Mouse (Mus musculus) megakaryocyte, embryonic 14.5 days (primary cell): ENCODE results near the gene Qrsl1. TPM values are rescaled to one million over a fixed set of nuclear protein-coding genes. Genes with fewer than 3 reads are reported as not detected.

Experiments used
- H3K27me3 ChIP-seq: replicated peaks from 2 replicates; pipeline ENCODE3; 2012; ENCODE audit warnings: inconsistent platforms
- H3K36me3 ChIP-seq: replicated peaks from 2 replicates; pipeline ENCODE3; 2012; ENCODE audit warnings: low read length, inconsistent platforms, mixed read lengths
- H3K4me1 ChIP-seq: 2 replicates; pipeline ENCODE4 v1.6.1; 2012; ENCODE audit warnings: inconsistent platforms
- H3K4me3 ChIP-seq: replicated peaks from 2 replicates; pipeline ENCODE3; 2012; ENCODE audit warnings: moderate library complexity, mild to moderate bottlenecking, inconsistent platforms
- H3K9me3 ChIP-seq: 2 replicates; pipeline ENCODE4 v1.6.1; 2012; ENCODE audit warnings: inconsistent platforms
- FLI1 ChIP-seq: IDR thresholded peaks from 2 replicates; pipeline ENCODE4 v1.6.1; 2012; ENCODE audit warnings: low read length, inconsistent platforms, mixed read lengths
- GATA1 ChIP-seq: IDR thresholded peaks from 3 replicates; pipeline ENCODE4 v1.6.1; 2012; ENCODE audit warnings: mixed read lengths, low read length, inconsistent platforms, borderline replicate concordance
- polyA plus RNA-seq: library from polyadenylated mRNA; stranded (reverse); fragments of >175 nt; gene quantifications from 2 replicates; pipeline ENCODE4 v1.2.3, GENCODE M21; 2012; ENCODE audit warnings: low replicate concordance; ENCODE audit not compliant: insufficient read depth

Gene Qrsl1
- polyA plus RNA-seq, 1 experiment, result 1.9 TPM

DNA sequence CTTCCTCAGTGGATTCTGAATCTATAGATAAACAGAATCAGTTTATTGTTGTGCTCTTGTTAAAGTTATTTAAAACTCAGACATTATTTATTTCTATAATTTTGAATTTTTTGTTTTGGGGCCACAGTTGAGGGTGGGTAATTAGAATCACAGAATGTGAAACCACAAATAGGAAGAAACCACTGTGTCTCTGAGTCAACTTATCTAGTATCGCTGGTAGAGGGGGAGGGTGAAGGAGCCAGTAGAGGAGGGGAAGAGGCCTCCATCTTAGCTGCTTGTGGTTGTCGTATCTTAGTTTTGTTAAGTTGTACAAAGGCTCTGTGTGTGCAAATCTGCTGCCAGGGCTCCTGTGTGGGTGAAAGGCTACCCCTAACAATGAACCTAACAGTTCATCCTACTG is 15.2 kb upstream of the Qrsl1 start:
- Histone ChIP-seq H3K4me1 (peaks cover 36% of the 10 kb centered on the region), H3K9me3 (no peaks in the 10 kb centered on the region), H3K36me3 (peaks cover 65% of the 10 kb centered on the region), H3K27me3 (no peaks in the 10 kb centered on the region), H3K4me3 (no peak overlapping the region)
- TF ChIP-seq GATA1, result no peak

GRCm38 (mm10) chr10:43916181-43916580 is 14.6 kb upstream of the Qrsl1 start:
- Histone ChIP-seq H3K36me3 (peaks cover 66% of the 10 kb centered on the region), H3K4me1 (peaks cover 30% of the 10 kb centered on the region), H3K27me3 (no peaks in the 10 kb centered on the region), H3K9me3 (no peaks in the 10 kb centered on the region), H3K4me3 (no peak overlapping the region)
- TF ChIP-seq GATA1 (no peak), FLI1 (no peak)

DNA sequence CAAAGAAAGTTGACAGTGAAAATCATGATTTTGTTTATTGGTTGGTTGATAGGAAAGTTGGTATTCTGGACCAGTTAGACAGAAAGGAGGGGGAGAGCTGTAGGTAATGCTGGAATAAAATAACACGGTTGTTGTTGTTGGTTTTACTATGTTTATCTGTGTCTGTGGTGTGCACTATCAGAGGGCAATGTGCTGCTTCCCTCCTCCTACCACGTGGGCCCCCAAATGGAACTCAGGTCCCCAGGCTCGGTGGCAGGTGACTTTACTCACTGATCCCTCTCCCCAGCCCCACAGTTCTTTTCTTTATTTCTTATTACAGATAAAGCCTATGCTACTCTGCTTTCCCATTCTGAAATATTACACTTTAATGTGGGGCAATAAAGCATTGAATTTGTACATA is 10.7 kb upstream of the Qrsl1 start:
- peaks cover 33% of the 10 kb centered on the region for H3K4me1 ChIP-seq
- H3K9me3 ChIP-seq, result no peaks in the 10 kb centered on the region
- H3K27me3 ChIP-seq, result no peaks in the 10 kb centered on the region
- peaks cover 68% of the 10 kb centered on the region for H3K36me3 ChIP-seq
- TF ChIP-seq GATA1, result no peak
- TF ChIP-seq FLI1, result no peak
- H3K4me3 ChIP-seq, result no peak overlapping the region

GRCm38 (mm10) chr10:43910873-43911142 is 9.3 kb upstream of the Qrsl1 start:
- no peak for TF ChIP-seq GATA1
- no peak for TF ChIP-seq FLI1
- Histone ChIP-seq H3K4me1 (peaks cover 30% of the 10 kb centered on the region), H3K36me3 (peaks cover 55% of the 10 kb centered on the region), H3K4me3 (peak overlapping the region; percentile 9), H3K9me3 (no peaks in the 10 kb centered on the region), H3K27me3 (no peaks in the 10 kb centered on the region)

DNA sequence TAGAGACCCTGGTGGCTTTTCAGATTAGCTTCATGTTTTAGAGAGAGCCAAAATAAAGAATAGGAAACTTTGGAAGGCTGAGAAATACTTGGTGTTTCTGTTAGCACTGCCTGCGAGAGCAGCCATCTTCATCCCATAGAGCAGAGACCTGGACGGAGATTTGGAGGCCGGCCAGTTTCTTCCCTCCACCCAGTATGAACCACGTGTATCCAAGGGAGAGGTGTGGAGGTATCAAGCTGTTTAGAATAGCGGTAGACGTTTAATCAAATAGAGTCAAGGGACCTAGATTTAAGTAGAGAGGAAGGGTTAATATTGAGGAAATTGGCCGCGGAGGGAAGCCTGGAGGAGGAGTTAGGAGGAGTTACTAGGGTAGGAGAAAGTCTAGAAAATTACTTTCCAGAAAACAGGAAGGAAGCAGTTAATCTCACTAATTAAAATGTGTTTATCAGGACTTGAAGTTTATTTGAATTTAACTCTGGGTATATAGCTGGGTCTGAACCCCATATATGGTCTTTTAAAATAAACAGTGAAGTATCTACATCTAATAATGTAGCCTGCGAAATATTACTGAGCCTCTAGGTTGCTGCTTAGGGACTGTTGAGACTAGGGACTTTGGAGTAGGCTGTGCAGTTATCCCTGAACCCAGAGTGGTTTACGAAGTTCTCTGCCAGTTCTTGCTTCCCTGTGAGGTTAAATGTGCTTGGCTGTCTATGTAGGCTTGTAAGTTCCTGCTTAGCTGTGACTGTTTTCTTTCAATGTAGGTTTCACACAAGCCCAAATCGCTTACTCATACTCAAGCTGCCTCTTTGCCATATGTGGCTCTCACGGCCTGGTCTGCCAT is 8.7 kb upstream of the Qrsl1 start:
- Histone ChIP-seq H3K36me3 (peaks cover 51% of the 10 kb centered on the region), H3K9me3 (no peaks in the 10 kb centered on the region), H3K4me3 (peak overlapping the region; percentile 9), H3K27me3 (no peaks in the 10 kb centered on the region), H3K4me1 (peaks cover 32% of the 10 kb centered on the region)
- no peak for TF ChIP-seq GATA1
- TF ChIP-seq FLI1, result no peak

GRCm38 (mm10) chr10:43904569-43904968 is 3.0 kb upstream of the Qrsl1 start:
- H3K4me1 ChIP-seq, result peaks cover 41% of the 10 kb centered on the region
- H3K4me3 ChIP-seq, result no peak overlapping the region
- H3K9me3 ChIP-seq, result no peaks in the 10 kb centered on the region
- TF ChIP-seq GATA1 (no peak), FLI1 (no peak)
- peaks cover 13% of the 10 kb centered on the region for H3K36me3 ChIP-seq
- H3K27me3 ChIP-seq, result no peaks in the 10 kb centered on the region

DNA sequence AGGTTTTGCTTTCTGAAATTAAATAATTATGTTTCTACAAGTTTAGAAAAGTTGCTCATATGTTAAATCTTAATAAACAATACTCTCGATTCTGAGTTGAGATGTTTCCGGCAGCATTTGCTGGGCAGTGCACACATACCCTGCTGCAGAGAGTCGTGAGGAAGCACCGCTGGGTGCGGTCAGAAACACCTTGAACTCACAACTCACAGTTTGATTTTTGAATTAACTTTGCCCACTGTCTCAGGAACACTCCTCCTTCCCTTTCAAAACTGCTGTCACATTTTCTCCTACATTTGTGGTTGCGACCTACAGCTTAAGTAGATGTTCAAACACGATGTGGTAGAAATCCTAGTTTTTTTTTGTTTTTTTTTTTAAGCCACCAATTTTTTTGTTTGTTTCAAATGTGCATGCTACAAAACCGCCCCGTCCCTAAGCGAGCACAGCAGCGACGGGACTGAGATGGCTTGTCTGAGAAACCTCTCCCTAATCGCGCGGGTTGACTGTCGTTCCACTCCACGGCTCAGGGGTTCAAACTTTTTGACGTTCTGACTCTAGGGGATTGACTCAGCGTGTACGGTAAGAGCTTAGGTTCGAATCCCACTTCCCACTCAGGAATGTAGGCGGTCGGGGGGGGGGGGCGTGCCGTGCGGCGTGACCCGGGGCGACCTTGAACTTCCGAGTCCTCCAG is 518 bp downstream of the Qrsl1 start:
- Histone ChIP-seq H3K9me3 (no peaks in the 10 kb centered on the region), H3K36me3 (peaks cover 14% of the 10 kb centered on the region), H3K4me3 (peak overlapping the region; percentile 98), H3K27me3 (no peaks in the 10 kb centered on the region), H3K4me1 (peaks cover 35% of the 10 kb centered on the region)
- TF ChIP-seq FLI1, result no peak
- no peak for TF ChIP-seq GATA1

GRCm38 (mm10) chr10:43898276-43898675 is 3.3 kb downstream of the Qrsl1 start:
- H3K27me3 ChIP-seq, result no peaks in the 10 kb centered on the region
- H3K9me3 ChIP-seq, result no peaks in the 10 kb centered on the region
- peaks cover 29% of the 10 kb centered on the region for H3K4me1 ChIP-seq
- TF ChIP-seq GATA1, result no peak
- no peak for TF ChIP-seq FLI1
- H3K4me3 ChIP-seq, result no peak overlapping the region
- H3K36me3 ChIP-seq, result peaks cover 31% of the 10 kb centered on the region

DNA sequence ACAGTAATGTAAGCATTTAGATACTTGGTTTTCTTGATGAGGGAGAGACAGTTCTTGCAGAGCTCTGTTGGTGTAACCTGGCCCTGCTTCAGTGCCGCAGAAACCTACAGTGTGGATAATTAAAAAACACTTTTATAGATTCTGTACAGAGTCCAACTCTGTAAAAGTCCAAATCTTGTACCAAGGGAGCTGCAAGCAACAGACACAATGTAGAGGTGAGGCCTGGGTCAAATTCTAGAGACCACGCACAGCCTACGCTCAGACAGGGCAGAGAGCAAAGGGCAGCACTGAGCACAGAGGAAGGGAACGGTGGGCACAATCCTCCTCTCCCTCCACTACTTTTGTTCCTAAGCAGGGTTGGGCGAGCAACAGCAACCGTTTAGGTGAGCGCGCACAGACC is 5.5 kb downstream of the Qrsl1 start:
- H3K9me3 ChIP-seq, result no peaks in the 10 kb centered on the region
- H3K27me3 ChIP-seq, result no peaks in the 10 kb centered on the region
- no peak overlapping the region for H3K4me3 ChIP-seq
- TF ChIP-seq FLI1 (no peak), GATA1 (no peak)
- H3K4me1 ChIP-seq, result peaks cover 21% of the 10 kb centered on the region
- peaks cover 49% of the 10 kb centered on the region for H3K36me3 ChIP-seq

- Histone ChIP-seq H3K9me3 (no peaks in the 10 kb centered on the region), H3K27me3 (no peaks in the 10 kb centered on the region), H3K36me3 (peaks cover 72% of the 10 kb centered on the region), H3K4me3 (no peak overlapping the region), H3K4me1 (peaks cover 9% of the 10 kb centered on the region)
- TF ChIP-seq FLI1 (no peak), GATA1 (no peak)
Measured at GRCm38 (mm10) chr10:43892971-43893370, 8.6 kb downstream of the Qrsl1 start.
